Mouse (Mus musculus) ES-E14 (cell line): ENCODE results near the gene Ect2l. TPM values are rescaled to one million over a fixed set of nuclear protein-coding genes. Genes with fewer than 3 reads are reported as not detected.
A peak's percentile ranks its signal among the peaks of the same experiment; 100 is the strongest.

Source experiments
- DNase-seq: peaks from one replicate; pipeline ENCODE4 v3.0.0-alpha.2; 2013; ENCODE audit warnings: low read depth, low spot score
- H3K27ac ChIP-seq: 2 replicates; pipeline ENCODE4 v1.5.1; 2012; ENCODE audit warnings: low read depth, mild to moderate bottlenecking, low read length, moderate library complexity, mixed read lengths; ENCODE audit not compliant: poor library complexity, insufficient read depth, severe bottlenecking
- H3K36me3 ChIP-seq: 2 replicates; pipeline ENCODE4 v1.6.1; 2012; ENCODE audit warnings: mild to moderate bottlenecking, low read length, moderate library complexity, mixed read lengths; ENCODE audit not compliant: control insufficient read depth, poor library complexity, insufficient read depth, severe bottlenecking
- H3K4me1 ChIP-seq, 2 experiments: fragments of 150-350 bp in 1 of 2; sonication (generic) in 1 of 2; 2 replicates each; pipeline ENCODE4 v1.6.1; 2012; ENCODE audit warnings: low read length in 2 of 2, mild to moderate bottlenecking in 1 of 2, mixed read lengths in 1 of 2; ENCODE audit not compliant: control insufficient read depth in 2 of 2, insufficient read depth in 2 of 2, poor library complexity in 1 of 2
- H3K4me3 ChIP-seq, 2 experiments: fragments of 150-350 bp in 1 of 2; sonication (generic) in 1 of 2; 2 replicates each; pipeline ENCODE4 v1.5.1; 2012; ENCODE audit warnings: low read length in 2 of 2, low read depth in 1 of 2, mild to moderate bottlenecking in 1 of 2, mixed read lengths in 1 of 2; ENCODE audit not compliant: insufficient read depth in 1 of 2, poor library complexity in 1 of 2, severe bottlenecking in 1 of 2
- H3K9ac ChIP-seq: 2 replicates; pipeline ENCODE4 v1.6.1; 2012; ENCODE audit warnings: low read depth, mild to moderate bottlenecking, low read length, mixed read lengths; ENCODE audit not compliant: poor library complexity, insufficient read depth, severe bottlenecking
- H3K9me3 ChIP-seq: fragments of 150-350 bp; sonication (generic); 2 replicates; pipeline ENCODE4 v1.6.1; 2012; ENCODE audit warnings: low read depth, mild to moderate bottlenecking, low read length; ENCODE audit not compliant: control insufficient read depth, insufficient read depth
- CHD2 ChIP-seq: IDR thresholded peaks from 2 replicates; pipeline ENCODE4 v1.6.1; 2014; ENCODE audit warnings: mild to moderate bottlenecking, low read depth, low read length, inconsistent platforms
- HCFC1 ChIP-seq: IDR thresholded peaks from 2 replicates; pipeline ENCODE4 v1.6.1; 2012; ENCODE audit warnings: low read length, inconsistent platforms, borderline replicate concordance; ENCODE audit not compliant: insufficient read depth
- MAFK ChIP-seq: IDR thresholded peaks from 2 replicates; pipeline ENCODE4 v1.6.1; 2014; ENCODE audit warnings: mild to moderate bottlenecking, low read depth, low read length, inconsistent platforms; ENCODE audit not compliant: insufficient read depth
- ZC3H11A ChIP-seq: IDR thresholded peaks from 2 replicates; pipeline ENCODE4 v1.6.1; 2012; ENCODE audit warnings: low read depth, mild to moderate bottlenecking, inconsistent platforms, low read length, borderline replicate concordance
- ZNF384 ChIP-seq: IDR thresholded peaks from 2 replicates; pipeline ENCODE4 v1.6.1; 2012; ENCODE audit warnings: low read depth, low read length, inconsistent platforms
- in situ Hi-C, 2 experiments: fragments of 600-800 bp; cut with MboI; formaldehyde crosslinking; loops; one replicate each; pipeline ENCODE4 v1.15.1; 2025; ENCODE audit warnings: low sequenced_read_pairs in 2 of 2, inconsistent platforms in 1 of 2; ENCODE audit not compliant: unreplicated experiment in 2 of 2
- total RNA-seq: library from RNA; depleted of rRNA; stranded (reverse); fragments of 300-350 nt; gene quantifications from 2 replicates; pipeline ENCODE4 v1.2.3, GENCODE M21; 2012

The Ect2l gene
- total RNA-seq, 1 experiment = not detected

- in situ Hi-C loops = no loop called here
- H3K9ac ChIP-seq = no peak overlapping the region
These were observed 25.7 kb upstream of the Ect2l start for GRCm38 (mm10) chr10:18236328-18236927.

GRCm38 (mm10) chr10:18235402-18235747 lies 24.7 kb upstream of the Ect2l start:
- Histone ChIP-seq H3K27ac (no peak overlapping the region), H3K4me1 (no peaks in the 10 kb centered on the region; a peak in 1 of 4 replicates), H3K36me3 (no peaks in the 10 kb centered on the region), H3K9ac (peak overlapping the region; percentile 46), H3K9me3 (no peaks in the 10 kb centered on the region; the same call in 1 of the 2 replicates), H3K4me3 (peak overlapping the region; percentile 95 to 100)
- no peak for DNase-seq
- in situ Hi-C loops = no loop called here
- TF ChIP-seq HCFC1 = no peak

More at GRCm38 (mm10) chr10:18236328-18236927, 25.7 kb upstream of the Ect2l start:
- Histone ChIP-seq H3K4me3 (no peak overlapping the region), H3K9me3 (no peaks in the 10 kb centered on the region; the same call in 1 of the 2 replicates), H3K4me1 (no peaks in the 10 kb centered on the region; a peak in 1 of 4 replicates), H3K36me3 (no peaks in the 10 kb centered on the region), H3K27ac (no peak overlapping the region)
- no peak for TF ChIP-seq HCFC1
- TF ChIP-seq ZNF384 = no peak
- no peak for TF ChIP-seq CHD2
- TF ChIP-seq MAFK = no peak
- no peak for TF ChIP-seq ZC3H11A
- DNase-seq = no peak

GRCm38 (mm10) chr10:18234560-18235401 lies 24.1 kb upstream of the Ect2l start, which contains the start of gene Ccdc28a:
Gene Ccdc28a (minus strand): TSS chr10:18234998.
- H3K4me3 ChIP-seq = peak within 1 kb of the TSS; percentile 95 to 100
- H3K9ac ChIP-seq = peak within 1 kb of the TSS; percentile 89
- peak; percentile 92 for DNase-seq
- H3K4me1 ChIP-seq = no peaks in the 10 kb centered on the region; a peak in 1 of 4 replicates
- in situ Hi-C loops = no loop called here
- no peaks in the 10 kb centered on the region for H3K36me3 ChIP-seq
- H3K27ac ChIP-seq = peak within 1 kb of the TSS; percentile 76; the same call in 1 of the 2 replicates
- H3K9me3 ChIP-seq = no peaks in the 10 kb centered on the region; the same call in 1 of the 2 replicates
- TF ChIP-seq HCFC1 (peak; percentile 78; the same call in 1 of the 2 replicates), MAFK (no peak)

- H3K9ac ChIP-seq = no peak overlapping the region
- H3K36me3 ChIP-seq = no peaks in the 10 kb centered on the region
- in situ Hi-C loops = no loop called here
- peak overlapping the region in 1 of 2 experiments; percentile 100; a peak in 2 of 4 replicates for H3K4me3 ChIP-seq
- H3K27ac ChIP-seq = no peak overlapping the region
- no peak for TF ChIP-seq HCFC1
- no peak for TF ChIP-seq ZC3H11A
- no peak for TF ChIP-seq ZNF384
- no peak for TF ChIP-seq MAFK
- TF ChIP-seq CHD2 = no peak
- no peaks in the 10 kb centered on the region; a peak in 1 of 4 replicates for H3K4me1 ChIP-seq
- no peak for DNase-seq
- H3K9me3 ChIP-seq = no peaks in the 10 kb centered on the region; the same call in 1 of the 2 replicates
These were observed 23.2 kb upstream of the Ect2l start for GRCm38 (mm10) chr10:18233891-18234290.
